Mouse (Mus musculus): ENCODE results near the gene Leng8.

DNA sequence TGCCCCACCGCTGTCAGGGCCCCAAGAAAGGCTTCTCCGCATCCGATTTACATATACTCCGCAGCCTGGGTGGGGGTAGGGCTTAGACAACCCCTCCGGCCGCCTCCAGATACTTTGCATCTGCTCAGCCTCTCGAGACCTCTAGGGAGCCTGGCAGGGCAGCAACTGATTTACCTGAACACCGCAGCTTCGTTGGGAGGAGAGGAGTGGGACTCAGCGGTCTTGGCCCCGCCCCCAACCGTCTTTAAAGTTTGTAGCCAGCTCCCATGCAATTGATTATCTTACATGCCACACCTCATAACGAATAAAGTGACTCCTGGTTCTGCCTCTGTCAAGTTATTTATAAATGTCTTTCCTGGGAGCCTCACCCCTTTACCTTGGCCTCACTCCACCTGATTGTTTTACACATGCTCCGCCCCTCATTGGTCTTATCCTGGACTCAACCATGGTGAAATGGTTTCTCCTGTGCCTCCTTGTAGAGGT is 13.3 kb downstream of the Leng8 start, which contains the start of gene Leng9:
- TF ChIP-seq CTCF (IDR thresholded peaks at IDR 0.05; ENCODE audit: low read depth, low read length) (no peak), GATA1 (IDR thresholded peaks at IDR 0.05; ENCODE audit: borderline replicate concordance, low read length) (no peak), TAL1 (conservative IDR thresholded peaks at IDR 0.05; ENCODE audit: low read depth, low read length) (no peak)
